Mouse (Mus musculus) liver, embryonic 16.5 days (tissue): ENCODE results near the gene Ulk4. TPM values are rescaled to one million over a fixed set of nuclear protein-coding genes. Genes with fewer than 3 reads are reported as not detected.

Experiments
- ATAC-seq: fragments of 200-750 bp; cut with Nextera tagmentation; 2 replicates; pipeline ENCODE4 v1.8.0; 2017; ENCODE audit warnings: low read depth, mild to moderate bottlenecking, moderate number of reproducible peaks, moderate library complexity
- H3K27ac ChIP-seq: fragments of 300-500 bp; sonication (generic); 2 replicates; pipeline ENCODE4 v1.5.1; 2014; ENCODE audit warnings: mild to moderate bottlenecking, low read length
- H3K27me3 ChIP-seq: fragments of 300-500 bp; sonication (generic); 2 replicates; pipeline ENCODE4 v1.6.1; 2014; ENCODE audit warnings: low read depth, low read length, mixed read lengths; ENCODE audit not compliant: control insufficient read depth, insufficient read depth
- H3K36me3 ChIP-seq: fragments of 300-500 bp; sonication (generic); 2 replicates; pipeline ENCODE4 v1.6.1; 2014; ENCODE audit warnings: mild to moderate bottlenecking; ENCODE audit not compliant: control insufficient read depth, insufficient read depth
- H3K4me1 ChIP-seq: fragments of 300-500 bp; sonication (generic); 2 replicates; pipeline ENCODE4 v1.6.1; 2014; ENCODE audit warnings: low read depth, low read length, mixed read lengths; ENCODE audit not compliant: control insufficient read depth
- H3K4me2 ChIP-seq: fragments of 300-500 bp; sonication (generic); 2 replicates; pipeline ENCODE4 v1.6.1; 2014; ENCODE audit warnings: low read depth, low read length, mixed read lengths
- H3K4me3 ChIP-seq: fragments of 300-500 bp; sonication (generic); 2 replicates; pipeline ENCODE4 v1.5.1; 2014; ENCODE audit warnings: low read depth, mild to moderate bottlenecking, low read length
- H3K9ac ChIP-seq: fragments of 300-500 bp; sonication (generic); 2 replicates; pipeline ENCODE4 v1.6.1; 2014; ENCODE audit warnings: low read depth, low read length
- H3K9me3 ChIP-seq: fragments of 300-500 bp; sonication (generic); replicated peaks from 2 replicates; pipeline ENCODE4 v1.6.1; 2016; ENCODE audit warnings: low read length; ENCODE audit not compliant: control insufficient read depth
- WGBS: fragments of 180-500 bp; shearing (Covaris S2); extraction: QIAGEN DNeasy Blood & Tissue Kit; methylation state at CpG from one replicate; pipeline ENCODE4 v1.1.7; 2014; ENCODE audit not compliant: insufficient replicate concordance; 5-methylcytosine and 5-hydroxymethylcytosine counted together
- polyA plus RNA-seq: library from polyadenylated mRNA; unstranded; fragments of >200 nt; fragmentation: Nextera tagmentation; extraction: Ambion mirVana; gene quantifications from 2 replicates; pipeline ENCODE4 v1.2.1, GENCODE M21; 2015

Gene Ulk4
- polyA plus RNA-seq, 1 experiment from 2014 or later = 30.8 TPM

DNA sequence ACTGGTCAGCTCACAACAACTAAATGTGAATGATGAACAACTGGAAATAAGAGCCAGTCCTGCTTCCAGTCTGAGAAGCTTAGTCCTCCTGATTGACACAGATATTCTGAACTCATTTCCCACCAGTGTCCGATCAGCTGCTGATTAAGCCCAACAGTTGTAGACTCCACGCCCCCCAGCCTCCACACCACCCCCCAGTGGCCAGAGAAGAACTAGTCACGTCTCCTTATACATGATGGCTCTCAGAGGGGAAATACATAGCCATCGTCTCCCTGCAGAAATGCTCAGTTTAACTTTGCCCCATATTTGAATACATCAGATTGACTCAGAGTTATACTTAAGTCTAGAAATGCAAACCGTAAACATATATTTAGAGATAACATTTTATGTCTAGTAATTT lies 184.4 kb downstream of the Ulk4 start:
- Histone ChIP-seq H3K9ac (no peak overlapping the region), H3K4me2 (no peak overlapping the region), H3K36me3 (no peaks in the 10 kb centered on the region), H3K27ac (no peak overlapping the region), H3K4me3 (no peak overlapping the region), H3K9me3 (no peaks in the 10 kb centered on the region), H3K4me1 (no peaks in the 10 kb centered on the region), H3K27me3 (no peaks in the 10 kb centered on the region)
- WGBS = 55% methylated on average over 5 of the region's 5 CpGs
- no peak for ATAC-seq

DNA sequence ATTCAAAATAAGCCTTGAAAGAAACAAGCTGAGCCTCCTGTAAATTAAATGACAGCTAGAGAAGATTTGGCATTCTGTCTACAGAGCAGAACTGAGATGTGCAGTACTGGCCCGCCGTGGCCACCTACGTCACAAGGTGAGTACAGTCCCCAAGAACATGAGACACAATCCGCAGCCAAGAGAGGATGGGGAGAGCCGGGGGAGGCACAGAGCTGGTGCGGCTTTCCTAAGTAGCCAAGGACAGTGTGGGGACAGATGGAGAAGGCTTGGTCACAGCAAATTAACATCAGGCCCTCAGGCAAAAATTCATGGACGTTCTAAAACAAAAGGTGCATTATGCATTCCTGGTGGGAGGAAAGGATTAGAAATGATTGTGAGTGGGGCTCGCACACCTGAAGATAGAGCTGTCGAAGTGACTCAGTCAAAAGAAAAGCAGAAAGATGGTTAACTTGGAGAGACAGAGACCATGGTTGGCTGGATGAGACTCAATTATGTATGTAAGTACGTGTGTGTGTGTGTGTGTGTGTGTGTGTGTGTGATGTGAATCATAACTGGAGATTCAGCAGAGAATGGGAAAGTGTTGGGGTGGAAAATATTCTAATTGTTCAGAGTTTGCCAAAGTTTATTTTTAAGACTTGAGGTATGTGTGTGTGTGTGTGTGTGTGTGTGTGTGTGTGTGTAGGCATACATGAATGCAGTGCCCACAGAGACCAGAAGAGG lies 185.8 kb downstream of the Ulk4 start:
- no peak for ATAC-seq
- H3K4me3 ChIP-seq = no peak overlapping the region
- H3K9me3 ChIP-seq = no peaks in the 10 kb centered on the region
- H3K27me3 ChIP-seq = no peaks in the 10 kb centered on the region
- no peak overlapping the region for H3K9ac ChIP-seq
- H3K4me1 ChIP-seq = no peaks in the 10 kb centered on the region
- H3K4me2 ChIP-seq = no peak overlapping the region
- no peak overlapping the region for H3K27ac ChIP-seq
- H3K36me3 ChIP-seq = no peaks in the 10 kb centered on the region
- WGBS = 77% methylated on average over 10 of the region's 10 CpGs

DNA sequence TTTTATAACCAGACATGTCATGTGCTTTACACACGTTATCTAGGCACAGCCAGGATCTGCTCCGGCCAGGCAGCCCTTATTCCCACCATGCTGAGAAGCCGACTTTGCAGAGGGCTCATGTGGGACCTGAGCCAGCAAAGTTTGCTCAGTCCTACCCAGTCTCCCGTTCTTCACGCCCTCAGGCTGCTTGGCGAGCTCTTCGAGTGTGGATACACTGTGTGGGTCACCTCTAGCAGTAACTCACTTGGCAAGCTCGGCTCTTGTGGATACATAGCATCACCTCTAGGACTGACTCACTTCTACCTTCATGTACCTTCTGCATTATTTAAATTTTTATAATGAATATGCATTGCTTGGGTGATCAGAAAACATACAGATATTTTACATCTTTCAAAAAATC lies 189.3 kb downstream of the Ulk4 start:
- Histone ChIP-seq H3K4me3 (no peak overlapping the region), H3K9me3 (no peaks in the 10 kb centered on the region), H3K4me2 (no peak overlapping the region), H3K9ac (no peak overlapping the region), H3K27ac (no peak overlapping the region), H3K27me3 (no peaks in the 10 kb centered on the region), H3K4me1 (no peaks in the 10 kb centered on the region), H3K36me3 (no peaks in the 10 kb centered on the region)
- 66% methylated on average over 8 of the region's 8 CpGs for WGBS
- no peak for ATAC-seq

DNA sequence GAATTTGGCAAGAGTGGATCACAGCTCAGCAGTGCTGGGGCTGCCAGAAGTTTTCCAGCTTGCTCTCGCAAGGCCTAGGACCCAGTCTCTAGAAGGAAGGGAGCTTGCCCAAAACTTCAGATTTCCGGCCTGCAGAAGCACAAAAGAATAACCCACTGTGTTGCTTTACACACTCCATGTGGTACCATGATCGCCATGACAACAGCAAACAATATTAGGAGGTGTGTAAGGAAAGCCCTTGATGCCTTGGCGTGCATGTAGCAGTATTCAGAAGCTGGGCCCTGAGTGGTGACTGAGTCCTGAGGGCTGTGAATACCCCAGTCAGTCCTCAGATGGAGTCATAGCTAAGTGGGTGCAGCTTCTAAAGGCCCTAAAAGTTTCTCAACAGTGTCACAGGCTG lies 192.8 kb downstream of the Ulk4 start:
- H3K27ac ChIP-seq = no peak overlapping the region
- no peak overlapping the region for H3K9ac ChIP-seq
- H3K4me2 ChIP-seq = no peak overlapping the region
- 57% methylated on average over 4 of the region's 4 CpGs for WGBS
- no peak for ATAC-seq
- no peak overlapping the region for H3K4me3 ChIP-seq
- H3K36me3 ChIP-seq = no peaks in the 10 kb centered on the region
- no peaks in the 10 kb centered on the region for H3K4me1 ChIP-seq
- no peaks in the 10 kb centered on the region for H3K9me3 ChIP-seq
- no peaks in the 10 kb centered on the region for H3K27me3 ChIP-seq

DNA sequence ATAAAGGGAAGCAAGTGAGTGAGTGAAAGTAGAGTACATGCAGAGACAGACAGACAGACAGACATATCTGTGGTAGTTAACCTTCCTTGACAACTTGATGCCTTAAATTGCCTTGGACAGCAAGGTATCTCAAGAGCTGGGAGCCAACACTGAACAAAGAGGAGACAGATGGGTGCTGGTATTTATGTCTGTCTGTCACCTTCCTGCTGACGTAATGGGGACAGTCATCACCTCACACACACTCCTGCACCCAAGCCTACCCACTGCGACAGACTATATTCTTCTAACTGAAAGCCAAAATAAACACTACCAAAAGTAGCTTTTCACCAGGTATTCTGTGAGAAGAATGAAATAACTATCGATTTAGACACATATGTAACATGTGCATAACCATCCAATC lies 196.2 kb downstream of the Ulk4 start:
- Histone ChIP-seq H3K27me3 (no peaks in the 10 kb centered on the region), H3K36me3 (no peaks in the 10 kb centered on the region), H3K4me2 (no peak overlapping the region), H3K4me1 (no peaks in the 10 kb centered on the region), H3K9ac (no peak overlapping the region), H3K4me3 (no peak overlapping the region), H3K9me3 (no peaks in the 10 kb centered on the region), H3K27ac (no peak overlapping the region)
- WGBS = 66% methylated on average over 3 of the region's 3 CpGs
- no peak for ATAC-seq

DNA sequence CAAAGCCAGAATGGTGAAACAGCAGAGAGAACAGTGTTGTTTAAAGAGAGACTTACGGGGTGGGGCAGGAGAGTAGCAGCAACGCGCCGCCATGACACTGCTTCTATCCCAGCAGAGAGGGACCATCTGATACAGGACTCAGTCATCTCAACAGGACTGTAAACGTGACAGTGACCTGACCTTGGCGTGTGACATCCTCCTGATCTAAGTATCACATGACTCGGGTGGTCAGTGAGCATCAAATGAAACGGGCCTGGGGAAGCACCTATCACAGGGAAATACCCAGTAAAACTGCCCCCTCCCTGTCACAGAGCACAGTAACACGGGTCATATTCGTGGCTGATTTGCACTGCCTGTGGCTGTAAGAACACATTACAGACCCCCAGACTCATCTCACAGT lies 196.6 kb downstream of the Ulk4 start:
- Histone ChIP-seq H3K4me2 (no peak overlapping the region), H3K36me3 (no peaks in the 10 kb centered on the region), H3K27me3 (no peaks in the 10 kb centered on the region), H3K9me3 (no peaks in the 10 kb centered on the region), H3K4me3 (no peak overlapping the region), H3K9ac (no peak overlapping the region), H3K4me1 (no peaks in the 10 kb centered on the region), H3K27ac (no peak overlapping the region)
- ATAC-seq = no peak
- 59% methylated on average over 10 of the region's 10 CpGs for WGBS

DNA sequence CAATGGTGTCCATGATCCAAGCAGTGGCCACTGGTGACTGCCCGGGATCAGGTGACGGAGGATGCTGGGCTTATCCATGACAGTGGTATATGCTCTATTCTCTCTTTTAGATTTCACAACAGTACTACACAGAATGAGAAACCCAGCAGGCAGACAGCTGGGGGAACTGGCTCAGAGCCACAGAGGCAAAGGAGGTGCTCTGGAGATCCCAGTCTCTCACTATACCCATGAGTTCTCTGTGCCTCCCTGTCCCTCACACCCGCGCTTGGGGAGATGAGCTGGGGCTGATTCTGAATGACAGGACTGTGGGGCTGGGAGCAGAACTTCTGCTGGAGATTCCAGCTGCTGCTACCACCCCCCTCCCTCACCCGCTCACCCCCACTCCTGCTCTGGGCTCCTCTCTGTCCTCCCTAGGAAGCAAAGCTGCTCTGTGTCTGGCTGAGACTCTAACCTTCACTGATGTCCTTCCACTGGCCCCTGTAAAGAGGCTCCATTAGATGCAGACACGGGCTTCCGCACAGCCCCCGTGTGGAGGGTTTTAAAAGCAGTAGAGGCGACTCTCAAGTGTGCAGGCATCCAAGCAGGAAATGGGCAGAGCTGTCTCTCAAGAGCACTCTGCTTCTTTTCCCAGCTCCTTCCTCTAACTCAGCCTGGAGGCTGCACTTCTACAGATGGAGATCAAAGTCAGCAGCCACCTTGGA lies 197.5 kb downstream of the Ulk4 start:
- ATAC-seq = no peak
- H3K36me3 ChIP-seq = no peaks in the 10 kb centered on the region
- H3K9ac ChIP-seq = no peak overlapping the region
- no peak overlapping the region for H3K4me2 ChIP-seq
- H3K27ac ChIP-seq = no peak overlapping the region
- H3K9me3 ChIP-seq = no peaks in the 10 kb centered on the region
- no peak overlapping the region for H3K4me3 ChIP-seq
- H3K27me3 ChIP-seq = no peaks in the 10 kb centered on the region
- 30% methylated on average over 9 of the region's 9 CpGs for WGBS
- H3K4me1 ChIP-seq = no peaks in the 10 kb centered on the region

DNA sequence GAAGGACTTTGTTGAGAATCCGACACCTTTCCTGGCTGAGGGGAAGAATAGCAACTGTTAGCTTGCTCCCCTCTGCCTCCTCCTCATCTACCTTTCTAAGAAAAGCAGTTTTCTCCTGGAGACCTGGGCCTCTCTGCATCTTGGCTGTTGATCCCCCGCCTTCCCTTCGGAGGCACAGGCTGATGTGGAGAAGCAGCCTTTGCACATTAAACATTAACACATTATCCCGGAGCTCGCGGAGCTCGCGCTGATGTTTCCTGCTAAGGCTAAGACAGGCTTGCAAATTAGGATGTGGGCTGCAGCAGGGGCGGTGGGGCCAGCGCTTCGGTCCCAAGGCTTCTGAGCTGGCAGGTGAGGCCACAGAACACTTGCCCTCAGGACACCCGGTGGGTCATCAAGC lies 200.7 kb downstream of the Ulk4 start:
- Histone ChIP-seq H3K4me3 (no peak overlapping the region), H3K9ac (no peak overlapping the region), H3K27me3 (no peaks in the 10 kb centered on the region), H3K9me3 (no peaks in the 10 kb centered on the region), H3K4me1 (no peaks in the 10 kb centered on the region), H3K36me3 (no peaks in the 10 kb centered on the region), H3K27ac (no peak overlapping the region), H3K4me2 (no peak overlapping the region)
- no peak for ATAC-seq
- 50% methylated on average over 12 of the region's 12 CpGs for WGBS

DNA sequence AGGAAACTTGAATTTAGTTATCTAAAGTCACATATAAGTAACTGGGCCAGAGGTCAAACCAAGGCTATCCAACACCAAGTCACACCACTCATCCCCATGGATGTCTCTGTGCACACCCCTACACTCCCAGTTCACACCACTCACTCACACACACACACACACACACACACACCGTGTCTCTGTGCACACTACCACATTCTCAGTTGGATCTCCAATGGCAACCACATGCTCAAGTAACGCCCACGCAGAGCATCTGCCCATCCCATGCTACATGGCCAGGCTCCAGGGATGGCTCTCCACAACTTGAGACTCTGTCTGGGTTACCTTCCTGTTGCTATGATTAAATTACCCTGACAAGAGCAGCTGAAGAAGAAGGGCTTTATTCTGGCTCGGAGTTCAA lies 201.8 kb downstream of the Ulk4 start:
- Histone ChIP-seq H3K4me2 (no peak overlapping the region), H3K9ac (no peak overlapping the region), H3K27me3 (no peaks in the 10 kb centered on the region), H3K4me1 (no peaks in the 10 kb centered on the region), H3K4me3 (no peak overlapping the region), H3K36me3 (no peaks in the 10 kb centered on the region), H3K9me3 (no peaks in the 10 kb centered on the region), H3K27ac (no peak overlapping the region)
- ATAC-seq = no peak
- 77% methylated on average over 4 of the region's 4 CpGs for WGBS
